Mouse (Mus musculus): ENCODE measurements at regions not wholly inside any gene's neighbourhood (a gene's known extent, or its start where the extent isn't known, plus 50 kb on each side); places are given as distances from the start of the nearest gene placed in this dataset.
"Not testable (repeated sequence)": the region's sequence is repeated elsewhere in the genome, so short reads cannot be mapped to it uniquely, and the experiment has no call there.

DNA sequence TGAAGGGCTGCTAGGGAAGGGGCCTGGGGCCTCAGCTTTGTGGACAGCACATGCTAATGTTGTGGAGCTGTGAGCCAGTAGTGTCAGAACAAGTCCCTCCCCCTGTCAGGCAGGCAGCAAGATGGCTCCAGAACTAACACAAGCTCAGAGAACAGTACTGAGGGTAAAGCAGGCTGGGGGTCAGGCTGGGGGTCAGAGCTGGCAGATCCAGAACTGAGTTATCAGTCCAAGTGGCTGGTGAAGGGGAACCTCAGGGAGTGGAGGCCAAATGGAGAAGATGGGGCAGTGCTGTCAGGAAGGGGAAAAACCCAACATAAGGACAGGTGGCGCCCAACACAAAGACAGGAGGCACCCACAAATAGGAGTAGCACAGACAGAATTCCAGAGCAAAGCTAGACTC is 985.1 kb downstream of the 4930447A16Rik start:
- DNase-seq (ENCODE audit: low spot score), result no peak

DNA sequence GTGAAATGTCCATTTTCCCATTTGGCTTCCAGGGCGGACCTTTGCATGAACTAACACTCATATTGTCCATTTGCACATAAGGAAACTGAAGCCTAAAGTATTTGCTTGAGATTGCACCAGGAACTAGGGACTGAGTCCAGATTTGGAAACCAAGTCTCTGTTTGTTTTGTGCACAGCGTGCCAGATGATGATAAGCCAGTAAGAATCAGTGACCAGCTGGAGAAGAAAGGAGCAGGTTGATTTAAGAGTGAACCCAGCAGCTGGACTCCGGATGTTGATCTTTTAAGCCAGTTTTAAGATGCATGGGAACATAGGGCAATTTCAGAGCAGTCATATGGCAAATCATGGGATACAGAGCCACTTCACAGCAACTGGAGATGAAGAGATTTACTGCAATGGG is 987.1 kb downstream of the 4930447A16Rik start:
- DNase-seq (ENCODE audit: low spot score), result no peak

DNA sequence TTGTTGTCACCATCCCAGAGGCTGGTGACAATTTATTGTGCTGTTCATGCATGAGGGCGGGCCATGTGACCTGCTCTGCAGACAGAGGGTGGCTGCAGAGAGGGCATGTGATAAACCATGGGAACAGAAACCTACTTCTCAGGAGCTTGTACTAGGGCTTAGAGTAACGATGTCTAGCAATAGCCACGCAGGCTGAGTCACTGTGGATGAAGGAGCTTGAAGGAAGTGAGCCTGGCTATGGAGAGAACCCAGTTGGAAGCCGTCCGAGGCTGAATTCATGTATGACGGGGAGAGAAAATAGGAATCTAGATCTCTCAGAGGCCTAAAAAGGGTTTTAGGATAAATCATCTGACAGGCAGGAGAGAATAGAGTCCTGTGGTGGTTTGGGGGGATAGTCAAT is 988.0 kb downstream of the 4930447A16Rik start:
- DNase-seq (ENCODE audit: low spot score), result no peak

DNA sequence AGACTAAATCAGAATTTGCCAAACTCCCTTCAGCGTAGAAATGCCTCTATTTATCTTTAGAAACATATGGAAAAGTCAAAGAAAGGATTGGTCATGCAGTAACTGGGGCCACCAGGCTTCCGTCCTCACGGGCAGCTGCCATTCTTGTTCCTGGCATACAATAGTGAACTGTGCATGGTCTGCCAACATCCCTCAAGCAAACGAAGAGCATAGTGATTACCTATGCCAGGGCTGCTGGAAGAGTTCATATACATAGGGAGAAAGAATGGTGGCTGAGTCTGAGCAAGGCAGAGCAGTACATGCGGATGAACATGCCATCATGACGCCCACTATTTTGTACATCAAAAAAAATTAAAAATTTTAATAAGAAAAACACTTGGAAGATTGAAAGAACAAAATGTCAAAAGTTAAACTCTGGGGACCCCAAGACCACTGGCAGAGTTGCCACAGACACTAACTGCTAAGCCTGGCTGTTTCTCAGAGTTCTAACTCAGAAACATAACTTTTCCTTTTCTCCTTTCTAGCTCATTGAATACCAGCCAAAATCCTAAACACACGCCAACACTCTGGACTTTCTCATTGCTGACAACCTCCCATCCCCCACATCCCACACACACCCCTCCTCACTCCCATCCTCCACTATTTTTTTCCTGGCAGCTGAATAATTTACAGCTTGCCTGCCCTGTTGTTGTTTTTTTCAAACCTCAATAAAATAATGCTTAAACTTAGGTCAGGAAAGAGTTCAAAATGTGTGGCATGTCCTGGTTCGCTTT is 989.1 kb downstream of the 4930447A16Rik start:
- DNase-seq (ENCODE audit: low spot score), result no peak

DNA sequence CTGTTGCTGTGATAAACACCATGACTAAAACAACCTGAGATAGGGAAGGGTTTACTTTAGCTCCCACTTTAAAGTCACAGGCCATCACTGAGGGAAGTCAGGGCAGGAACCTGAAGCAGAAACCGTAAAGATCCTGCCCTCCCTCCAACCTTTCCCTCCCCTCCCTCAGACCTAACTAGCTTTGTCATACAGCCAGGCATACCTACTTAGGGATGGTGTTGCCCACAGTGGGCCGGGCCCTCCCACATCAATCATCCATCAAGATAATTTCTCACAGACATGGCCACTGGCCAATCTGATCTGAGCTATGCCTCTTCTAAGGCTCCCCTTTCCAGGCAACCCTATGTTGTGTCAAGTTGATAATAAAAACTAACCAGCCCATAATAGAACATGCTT is 989.7 kb downstream of the 4930447A16Rik start:
- no peak for DNase-seq (ENCODE audit: low spot score)

DNA sequence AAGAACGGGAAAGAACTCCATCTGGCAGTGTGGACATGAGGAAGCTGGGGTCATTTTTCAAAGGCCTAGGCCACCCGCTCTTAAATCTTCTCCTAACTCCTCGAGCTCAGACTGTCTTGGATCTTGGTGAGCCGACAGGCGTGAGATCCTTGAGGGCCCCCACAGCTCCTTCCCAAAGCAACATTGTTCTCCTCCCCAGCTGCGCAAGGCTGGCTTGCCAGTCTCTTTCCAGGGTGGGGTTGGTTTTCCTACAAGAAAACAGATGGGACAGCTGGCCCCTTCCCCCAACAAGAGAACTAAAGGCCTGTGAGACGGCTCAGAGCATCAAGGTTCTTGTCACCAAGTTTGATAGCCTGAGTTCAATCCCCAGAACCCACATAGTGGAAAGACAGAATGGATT is 994.3 kb downstream of the 4930447A16Rik start:
- no peak for DNase-seq (ENCODE audit: low spot score)

DNA sequence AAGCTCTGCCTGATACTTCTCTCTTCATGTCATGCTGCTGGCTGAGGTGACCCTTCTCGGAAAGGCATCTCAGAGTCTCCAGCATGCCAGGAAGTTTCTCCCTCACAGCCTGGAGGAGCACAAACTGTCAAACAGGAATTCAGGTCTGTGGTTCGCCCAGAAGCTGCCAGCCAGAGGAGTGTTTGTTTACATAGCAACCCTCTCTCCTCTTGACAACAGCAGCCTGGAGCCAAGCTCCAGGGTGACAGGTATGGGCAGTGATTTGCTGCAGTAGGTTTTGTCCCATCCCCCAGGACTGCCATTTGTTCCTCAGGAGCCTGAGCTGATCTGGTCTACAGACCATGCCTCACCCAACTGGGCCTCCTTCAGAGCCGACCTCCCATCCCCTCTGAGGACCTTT is 995.4 kb downstream of the 4930447A16Rik start:
- no peak for DNase-seq (ENCODE audit: low spot score)

DNA sequence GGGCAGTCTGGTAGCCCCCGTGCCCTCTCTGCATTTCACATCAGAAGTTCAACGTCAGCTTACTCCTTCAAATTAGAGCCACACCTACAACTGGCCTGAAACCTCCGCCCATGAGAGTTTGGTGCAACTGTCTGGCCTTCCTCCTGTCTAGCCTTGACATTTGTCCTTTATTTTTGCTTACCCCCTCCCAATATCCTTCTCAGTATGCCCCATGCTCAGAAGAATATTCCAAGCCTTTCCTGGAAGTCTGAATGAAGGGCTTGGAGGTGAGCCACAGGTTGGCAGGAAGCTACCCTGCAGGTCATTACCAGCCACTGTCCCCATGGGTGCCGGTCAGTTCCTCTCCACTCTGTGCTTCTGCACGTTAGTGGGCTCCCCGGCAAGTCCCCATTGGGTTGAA is 997.4 kb downstream of the 4930447A16Rik start:
- DNase-seq (ENCODE audit: low spot score), result no peak

DNA sequence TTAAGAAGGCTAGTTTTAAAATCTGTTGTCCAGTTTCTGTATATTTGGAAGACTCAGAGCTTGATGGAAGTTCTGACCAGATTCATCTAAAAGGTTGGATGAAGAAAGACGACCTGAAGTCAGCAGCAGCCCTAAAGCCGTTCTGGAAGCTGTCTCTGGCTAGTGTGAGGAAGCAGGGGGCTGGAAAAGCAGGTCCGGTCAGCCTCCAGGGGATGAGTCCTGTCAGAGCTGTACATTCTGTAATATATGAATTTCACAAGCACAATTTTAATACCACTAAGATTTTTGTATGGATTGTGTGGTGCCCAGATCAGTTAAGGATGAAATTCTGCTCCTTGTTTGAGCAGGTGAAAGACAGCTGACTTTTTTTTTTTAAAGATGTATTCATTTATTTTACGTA is 1000.2 kb downstream of the 4930447A16Rik start:
- DNase-seq (ENCODE audit: low spot score), result no peak

DNA sequence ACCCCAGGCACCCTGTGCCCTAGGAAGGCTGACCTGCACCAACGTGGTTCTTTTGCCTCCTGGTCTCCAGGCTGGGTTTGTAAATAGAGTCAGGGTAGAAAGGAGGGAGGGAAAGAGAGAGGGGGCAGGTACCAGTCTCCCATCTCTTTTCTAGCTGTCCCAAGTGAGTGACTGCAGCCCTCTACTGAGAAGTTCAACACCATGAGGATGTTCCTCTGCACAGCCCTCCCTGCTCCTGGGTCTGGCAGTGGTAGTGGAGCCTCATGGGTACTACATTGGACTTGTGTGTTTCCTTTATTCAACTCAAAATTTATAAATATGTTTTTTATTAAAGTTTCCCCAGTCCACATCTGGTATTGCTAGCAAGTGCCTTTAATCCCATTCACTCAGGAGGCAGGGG is 1002.6 kb downstream of the 4930447A16Rik start:
- DNase-seq (ENCODE audit: low spot score), result no peak

DNA sequence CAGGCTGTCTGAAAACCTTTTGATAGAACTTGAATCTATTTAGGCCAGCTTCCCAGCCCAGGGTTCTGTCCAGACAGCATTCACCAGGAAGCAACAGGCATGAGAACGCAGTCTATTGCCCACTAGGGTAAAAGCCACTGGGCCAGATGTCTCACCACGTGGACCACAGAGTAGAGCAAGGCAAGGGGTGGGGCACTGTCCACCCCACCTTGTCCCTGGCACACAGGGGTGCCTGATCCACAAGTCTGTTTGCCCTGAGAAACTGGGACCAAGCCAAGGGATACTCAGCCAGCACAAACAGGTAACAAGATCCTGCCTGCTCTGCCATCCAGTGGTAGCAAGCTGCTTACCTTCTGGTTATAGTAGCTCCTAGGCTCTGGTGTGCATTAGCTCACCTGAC is 1006.3 kb downstream of the 4930447A16Rik start:
- DNase-seq (ENCODE audit: low spot score), result no peak

DNA sequence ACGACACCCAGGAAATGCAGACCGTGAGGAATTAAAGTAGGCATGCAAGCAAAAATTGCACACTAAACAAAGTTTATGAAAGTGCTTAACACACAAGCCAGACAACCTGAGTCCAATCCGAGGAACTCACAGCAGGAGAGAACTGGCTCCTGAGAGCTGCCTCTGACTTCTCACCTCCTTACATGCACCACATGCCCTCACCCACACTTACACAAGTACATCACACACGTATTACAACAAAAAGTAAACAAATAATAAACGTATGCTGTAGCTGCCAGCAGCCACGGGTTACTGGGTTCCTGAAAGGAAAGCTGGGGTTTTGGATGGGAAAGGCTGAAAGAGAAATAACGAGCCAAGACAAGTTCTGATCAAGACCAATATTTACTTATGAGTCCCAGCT is 1008.0 kb downstream of the 4930447A16Rik start:
- no peak for DNase-seq (ENCODE audit: low spot score)

DNA sequence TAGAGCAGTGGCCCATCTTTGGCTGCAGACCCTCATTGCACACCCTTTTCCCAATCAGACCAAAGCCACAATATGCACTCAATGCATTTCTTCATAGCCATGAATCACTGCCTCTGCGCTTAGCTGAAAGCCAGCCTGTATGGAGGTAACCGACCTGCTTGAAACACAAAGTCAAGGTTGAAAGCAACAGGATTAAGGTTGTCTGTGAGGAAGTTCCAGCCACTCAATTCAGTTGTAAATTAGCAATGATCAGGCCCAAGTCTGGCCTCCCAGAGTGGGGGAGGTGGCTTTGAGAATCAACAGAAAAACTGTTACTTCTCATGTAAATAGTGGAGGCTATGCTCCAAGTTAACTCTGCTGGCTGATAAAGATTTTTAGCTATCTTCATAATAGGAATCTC is 1008.9 kb downstream of the 4930447A16Rik start:
- DNase-seq (ENCODE audit: low spot score), result not testable (repeated sequence)

Data from c-Kit-positive CD71-positive TER-119-positive erythroid progenitor cells, embryonic 14.5 days (primary cell).